Mouse (Mus musculus): ENCODE data around the gene Fam173b. TPM values are rescaled to one million over a fixed set of nuclear protein-coding genes. Genes with fewer than 3 reads are reported as not detected.

The Fam173b gene
- polyA plus RNA-seq, 1 experiment from 2014 or later: 9.7 TPM

DNA sequence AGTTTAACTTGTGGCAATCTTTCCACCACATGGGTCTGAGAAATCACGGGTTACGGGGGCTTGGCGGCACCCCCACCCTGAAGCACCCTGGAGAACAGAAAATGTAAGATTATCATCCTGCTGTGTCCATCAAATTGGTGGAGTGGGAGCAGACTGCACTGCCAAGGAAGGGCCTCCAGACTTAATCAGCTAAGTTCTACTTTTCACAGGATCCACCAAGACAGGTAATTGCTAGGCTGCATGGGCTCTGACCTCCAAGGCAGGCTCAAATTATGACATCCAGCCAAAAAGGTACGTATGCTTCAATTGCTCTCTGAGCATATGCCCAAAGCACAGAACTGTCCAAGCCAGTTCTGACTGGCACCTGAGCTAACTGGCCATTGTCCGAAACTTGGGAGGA is 11.5 kb upstream of the Fam173b start:
- H3K27me3 ChIP-seq: no peaks in the 10 kb centered on the region
- WGBS: 93% methylated on average over 5 of the region's 5 CpGs
- no peak overlapping the region for H3K27ac ChIP-seq (replicated peaks)
- H3K4me1 ChIP-seq (replicated peaks): no peaks in the 10 kb centered on the region
- peaks cover 59% of the 10 kb centered on the region for H3K36me3 ChIP-seq
- ATAC-seq (ENCODE audit: low FRiP score, low read depth): no peak
- no peak overlapping the region for H3K4me2 ChIP-seq
- no peak overlapping the region for H3K4me3 ChIP-seq
- no peak overlapping the region for H3K9ac ChIP-seq
- H3K9me3 ChIP-seq: no peaks in the 10 kb centered on the region

DNA sequence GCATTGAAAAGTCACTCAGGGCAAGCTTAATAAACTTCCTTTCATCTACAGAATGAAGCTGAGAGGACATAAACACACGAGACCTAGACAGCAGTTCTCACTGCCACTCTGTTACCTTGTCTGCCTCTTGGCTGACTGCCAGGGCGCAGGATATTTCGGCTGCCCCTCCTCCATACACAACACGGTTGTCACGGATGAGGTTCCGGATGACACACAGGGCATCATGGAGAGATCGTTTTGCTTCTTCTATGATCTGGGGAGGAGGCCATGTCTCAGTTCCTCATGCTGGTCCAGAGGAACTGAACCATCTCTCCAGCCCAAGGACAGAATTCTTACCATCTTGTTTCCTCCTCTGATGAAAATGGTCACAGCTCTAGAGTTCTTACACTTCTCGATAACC is 9.1 kb upstream of the Fam173b start:
- H3K27ac ChIP-seq (replicated peaks): no peak overlapping the region
- H3K4me1 ChIP-seq (replicated peaks): no peaks in the 10 kb centered on the region
- no peak overlapping the region for H3K4me2 ChIP-seq
- H3K36me3 ChIP-seq: peaks cover 78% of the 10 kb centered on the region
- H3K9ac ChIP-seq: no peak overlapping the region
- WGBS: 88% methylated on average over 8 of the region's 8 CpGs
- no peaks in the 10 kb centered on the region for H3K27me3 ChIP-seq
- H3K4me3 ChIP-seq: no peak overlapping the region
- no peak for ATAC-seq (ENCODE audit: low FRiP score, low read depth)
- no peaks in the 10 kb centered on the region for H3K9me3 ChIP-seq

DNA sequence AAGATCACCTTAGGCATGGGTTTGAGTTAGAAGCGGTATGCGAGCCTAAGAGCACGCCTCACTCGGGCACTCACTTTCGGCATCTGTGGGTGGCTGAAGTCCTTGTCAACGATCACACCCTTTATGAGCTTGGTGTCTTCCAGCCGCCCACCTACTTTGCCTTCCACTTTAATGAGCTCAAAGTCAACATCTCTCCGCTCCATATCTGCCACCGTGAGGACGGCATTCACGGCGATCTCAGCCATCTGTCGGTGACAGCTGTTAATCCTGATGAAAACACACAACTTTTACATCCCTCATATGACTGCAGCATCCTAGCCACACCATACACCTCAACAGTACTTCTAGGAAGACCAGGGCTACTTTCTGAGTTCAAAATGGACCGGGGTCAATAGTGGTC is 7.4 kb upstream of the Fam173b start:
- Histone ChIP-seq H3K9ac (no peak overlapping the region), H3K27ac (replicated peaks) (no peak overlapping the region), H3K4me2 (no peak overlapping the region), H3K4me1 (replicated peaks) (peaks cover 7% of the 10 kb centered on the region), H3K36me3 (peaks cover 82% of the 10 kb centered on the region), H3K9me3 (no peaks in the 10 kb centered on the region), H3K27me3 (no peaks in the 10 kb centered on the region), H3K4me3 (no peak overlapping the region)
- ATAC-seq (ENCODE audit: low FRiP score, low read depth): no peak
- 90% methylated on average over 14 of the region's 14 CpGs for WGBS

DNA sequence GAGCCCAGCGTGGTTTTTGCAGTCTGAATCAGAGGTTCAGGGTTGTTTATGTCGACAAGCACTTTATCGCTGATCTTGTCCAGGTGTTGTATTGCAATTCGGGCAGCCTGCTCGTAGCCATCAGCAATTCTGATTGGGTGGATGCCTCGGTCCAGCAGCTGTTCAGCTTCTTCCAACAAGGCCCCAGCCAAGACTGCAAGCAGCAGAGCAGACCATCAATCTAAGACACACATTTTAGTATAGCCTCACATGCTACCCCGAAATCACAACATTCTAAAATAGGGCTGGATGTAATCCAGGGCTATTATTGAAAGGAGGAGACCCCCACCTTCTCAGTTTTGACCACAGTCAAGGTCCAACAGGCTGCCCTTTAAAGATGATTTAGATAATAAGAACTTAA is 6.0 kb upstream of the Fam173b start:
- H3K27ac ChIP-seq (replicated peaks): no peak overlapping the region
- no peak for ATAC-seq (ENCODE audit: low FRiP score, low read depth)
- H3K27me3 ChIP-seq: no peaks in the 10 kb centered on the region
- H3K4me2 ChIP-seq: no peak overlapping the region
- no peaks in the 10 kb centered on the region for H3K9me3 ChIP-seq
- WGBS: 91% methylated on average over 7 of the region's 7 CpGs
- H3K36me3 ChIP-seq: peaks cover 68% of the 10 kb centered on the region
- peaks cover 21% of the 10 kb centered on the region for H3K4me1 ChIP-seq (replicated peaks)
- H3K9ac ChIP-seq: no peak overlapping the region
- H3K4me3 ChIP-seq: no peak overlapping the region

DNA sequence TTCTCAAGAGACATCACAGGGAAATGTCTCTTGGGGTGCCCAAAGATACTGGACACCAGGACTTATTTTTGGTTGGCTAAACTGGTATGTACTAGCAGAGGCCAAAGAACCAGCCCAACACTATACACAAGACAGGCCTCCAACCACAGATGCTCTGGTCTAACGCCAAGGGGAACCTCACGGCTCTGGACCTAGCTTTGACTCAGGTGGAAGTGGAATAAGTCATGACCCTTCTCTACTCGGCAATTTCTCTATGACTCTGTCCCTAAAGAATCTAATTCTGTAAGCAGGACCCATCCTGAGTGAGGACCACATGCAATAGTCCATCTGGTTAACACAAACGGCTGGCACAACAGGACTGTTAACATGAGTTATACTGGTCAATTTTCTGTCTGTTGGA is 1.8 kb upstream of the Fam173b start:
- H3K9ac ChIP-seq: no peak overlapping the region

DNA sequence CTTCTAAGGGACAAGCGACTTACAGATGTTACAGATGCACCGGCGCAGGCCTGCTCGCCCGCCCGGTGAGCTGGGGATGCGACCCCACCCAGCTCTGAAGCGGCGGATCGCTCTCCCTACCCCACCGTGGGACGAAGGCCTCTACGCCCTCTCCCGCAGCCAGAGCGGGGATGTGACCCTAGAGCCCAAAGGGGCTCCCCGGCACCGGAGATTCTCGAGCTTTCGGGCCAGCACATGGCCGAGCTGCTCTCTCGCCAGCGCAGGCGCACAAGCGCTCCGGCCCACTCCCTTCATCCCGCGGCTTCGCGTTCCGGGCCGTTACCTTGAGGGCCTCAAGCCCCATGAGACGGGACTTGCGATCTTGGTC is 390 bp upstream of the Fam173b start:
- WGBS: under 1% methylated on average over 33 of the region's 33 CpGs
- H3K27ac ChIP-seq (replicated peaks): peak overlapping the region; percentile 97
- H3K4me2 ChIP-seq: peak overlapping the region; percentile 98
- H3K4me1 ChIP-seq (replicated peaks): peaks cover 31% of the 10 kb centered on the region
- H3K27me3 ChIP-seq: no peaks in the 10 kb centered on the region
- H3K4me3 ChIP-seq: peak overlapping the region; percentile 94
- peaks cover 12% of the 10 kb centered on the region for H3K36me3 ChIP-seq
- H3K9me3 ChIP-seq: no peaks in the 10 kb centered on the region
- H3K9ac ChIP-seq: peak overlapping the region; percentile 92
- peak; percentile 81 for ATAC-seq (ENCODE audit: low FRiP score, low read depth)

More for the DNA sequence above, 1.8 kb upstream of the Fam173b start:
- H3K27ac ChIP-seq (replicated peaks): no peak overlapping the region
- no peaks in the 10 kb centered on the region for H3K27me3 ChIP-seq
- H3K36me3 ChIP-seq: peaks cover 26% of the 10 kb centered on the region
- H3K4me2 ChIP-seq: peak overlapping the region; percentile 98
- H3K4me3 ChIP-seq: peak overlapping the region; percentile 94
- no peaks in the 10 kb centered on the region for H3K9me3 ChIP-seq
- WGBS: 81% methylated on average over 4 of the region's 4 CpGs
- no peak for ATAC-seq (ENCODE audit: low FRiP score, low read depth)
- H3K4me1 ChIP-seq (replicated peaks): peaks cover 31% of the 10 kb centered on the region

DNA sequence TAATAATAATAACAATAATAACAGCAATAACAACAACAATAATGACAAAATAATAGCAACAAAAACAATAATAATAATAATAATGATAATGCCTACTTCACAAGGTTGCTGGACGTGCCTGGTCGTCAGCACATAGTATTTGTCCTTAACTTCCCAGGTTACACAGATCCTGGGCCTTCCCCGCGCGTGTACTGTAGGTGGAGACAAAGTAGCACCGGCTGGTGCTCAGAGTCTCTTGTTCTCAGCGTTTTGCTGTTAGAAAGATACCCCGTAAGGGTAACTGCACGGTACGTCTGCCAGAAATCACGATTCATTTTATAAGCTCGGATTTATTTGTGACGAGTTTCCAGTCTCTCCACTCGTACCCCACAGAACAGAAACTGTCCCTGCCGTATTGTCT is 774 bp downstream of the Fam173b start:
- H3K27me3 ChIP-seq: no peaks in the 10 kb centered on the region
- H3K9ac ChIP-seq: peak overlapping the region; percentile 92
- H3K4me1 ChIP-seq (replicated peaks): peaks cover 31% of the 10 kb centered on the region
- H3K27ac ChIP-seq (replicated peaks): peak overlapping the region; percentile 97
- peak overlapping the region; percentile 98 for H3K4me2 ChIP-seq
- peaks cover 5% of the 10 kb centered on the region for H3K36me3 ChIP-seq
- ATAC-seq (ENCODE audit: low FRiP score, low read depth): peak; percentile 73
- H3K4me3 ChIP-seq: peak overlapping the region; percentile 94
- WGBS: 4% methylated on average over 15 of the region's 15 CpGs
- no peaks in the 10 kb centered on the region for H3K9me3 ChIP-seq

DNA sequence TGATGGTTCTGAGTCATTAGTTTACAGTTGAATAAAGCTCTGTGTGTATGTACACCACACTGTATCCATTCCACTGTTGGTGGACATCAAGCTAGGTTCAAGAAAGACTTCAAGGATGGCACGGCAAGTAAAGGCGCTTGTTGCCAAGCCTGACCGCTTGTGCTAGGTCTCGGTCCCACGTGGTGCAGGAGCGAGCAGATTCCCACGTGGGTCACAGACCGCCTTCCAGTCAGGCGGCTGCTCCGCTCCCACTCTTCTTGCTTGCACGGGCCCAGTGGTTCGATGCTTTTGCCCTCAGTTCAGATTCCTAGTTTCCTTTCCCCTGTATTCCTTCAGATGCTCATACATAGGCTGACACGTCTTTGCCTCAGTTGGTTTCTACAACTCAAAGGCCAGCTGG is 1.5 kb downstream of the Fam173b start:
- H3K9ac ChIP-seq: no peak overlapping the region; the same call in 1 of the 2 replicates
- no peaks in the 10 kb centered on the region for H3K27me3 ChIP-seq
- peak overlapping the region; percentile 94; the same call in 1 of the 2 replicates for H3K4me3 ChIP-seq
- peaks cover 31% of the 10 kb centered on the region for H3K4me1 ChIP-seq (replicated peaks)
- H3K4me2 ChIP-seq: peak overlapping the region; percentile 98
- WGBS: 83% methylated on average over 13 of the region's 13 CpGs
- H3K36me3 ChIP-seq: no peaks in the 10 kb centered on the region
- peak overlapping the region; percentile 97; the same call in 1 of the 2 replicates for H3K27ac ChIP-seq (replicated peaks)
- H3K9me3 ChIP-seq: no peaks in the 10 kb centered on the region
- no peak for ATAC-seq (ENCODE audit: low FRiP score, low read depth)

DNA sequence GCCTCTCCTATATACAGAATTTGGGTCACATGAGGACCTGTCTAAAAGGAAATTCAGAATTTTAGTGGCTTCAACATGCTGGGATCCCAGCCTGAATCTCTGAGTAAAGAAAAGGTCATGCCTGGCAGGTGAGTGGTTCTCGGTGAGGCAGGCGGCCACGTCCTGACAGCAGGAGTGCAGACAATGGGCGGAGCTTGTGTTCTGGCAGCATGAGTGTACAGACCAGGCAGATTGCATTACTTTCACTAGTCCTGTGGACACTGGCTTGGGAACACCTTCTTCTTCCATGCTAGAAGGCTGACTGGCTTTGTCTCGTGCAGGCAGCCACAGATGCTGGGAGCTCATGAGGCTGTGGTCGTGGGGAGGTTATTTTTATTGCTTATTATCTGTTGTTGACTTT is 5.2 kb downstream of the Fam173b start:
- Histone ChIP-seq H3K36me3 (no peaks in the 10 kb centered on the region), H3K27me3 (no peaks in the 10 kb centered on the region), H3K27ac (replicated peaks) (no peak overlapping the region), H3K4me2 (no peak overlapping the region), H3K9ac (no peak overlapping the region), H3K4me1 (replicated peaks) (peaks cover 8% of the 10 kb centered on the region), H3K4me3 (no peak overlapping the region), H3K9me3 (no peaks in the 10 kb centered on the region)
- 73% methylated on average over 6 of the region's 6 CpGs for WGBS
- no peak for ATAC-seq (ENCODE audit: low FRiP score, low read depth)

DNA sequence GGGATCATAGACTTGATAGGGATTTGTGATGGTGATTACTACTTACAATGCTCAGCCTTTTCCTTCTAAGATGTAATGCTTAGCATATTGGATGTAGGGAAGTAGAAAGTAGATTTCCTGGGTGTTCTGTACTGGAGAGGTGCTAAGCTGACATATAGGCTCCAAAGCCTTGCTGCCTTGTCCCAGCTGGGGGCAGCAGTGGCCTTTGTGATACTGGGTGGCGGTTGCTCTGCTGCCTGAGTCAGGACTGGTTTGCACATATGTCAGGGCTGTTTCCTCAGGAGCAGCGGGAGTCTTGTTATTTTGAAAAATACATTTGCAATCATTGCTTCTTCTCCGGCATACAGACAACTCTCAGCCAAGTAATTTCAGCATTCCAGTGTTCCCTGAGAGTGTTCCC is 9.4 kb downstream of the Fam173b start:
- H3K4me3 ChIP-seq: no peak overlapping the region
- H3K9ac ChIP-seq: no peak overlapping the region
- no peaks in the 10 kb centered on the region for H3K27me3 ChIP-seq
- no peak overlapping the region for H3K27ac ChIP-seq (replicated peaks)
- H3K4me1 ChIP-seq (replicated peaks): no peaks in the 10 kb centered on the region
- 80% methylated on average over 3 of the region's 3 CpGs for WGBS
- H3K9me3 ChIP-seq: no peaks in the 10 kb centered on the region
- peak; percentile 75; the same call in 1 of the 2 replicates for ATAC-seq (ENCODE audit: low FRiP score, low read depth)
- no peak overlapping the region for H3K4me2 ChIP-seq
- H3K36me3 ChIP-seq: no peaks in the 10 kb centered on the region

DNA sequence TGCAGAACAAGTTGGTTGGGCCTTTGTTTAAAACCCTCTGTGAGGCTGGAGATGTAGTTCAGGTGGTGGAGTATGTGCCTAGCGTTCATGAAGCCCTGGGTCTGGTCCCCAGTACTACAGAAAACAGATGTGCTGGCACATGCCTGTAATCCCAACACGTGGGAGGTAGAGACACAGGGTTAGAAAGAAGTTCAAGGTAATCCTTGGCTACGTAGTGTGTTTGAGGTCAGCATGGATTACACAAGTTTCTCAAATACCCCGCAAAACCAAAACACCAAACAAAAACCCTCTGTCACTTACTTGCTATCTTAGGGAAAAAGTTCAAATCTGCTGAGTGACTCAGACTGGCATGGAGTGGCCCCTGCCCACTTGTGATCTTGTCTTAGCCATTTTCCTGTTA is 10.3 kb downstream of the Fam173b start:
- no peak overlapping the region for H3K9ac ChIP-seq
- H3K4me1 ChIP-seq (replicated peaks): no peaks in the 10 kb centered on the region
- ATAC-seq (ENCODE audit: low FRiP score, low read depth): no peak
- no peak overlapping the region for H3K4me3 ChIP-seq
- H3K27me3 ChIP-seq: no peaks in the 10 kb centered on the region
- WGBS: 94% methylated on average over 4 of the region's 4 CpGs
- H3K27ac ChIP-seq (replicated peaks): no peak overlapping the region
- no peaks in the 10 kb centered on the region for H3K36me3 ChIP-seq
- no peak overlapping the region for H3K4me2 ChIP-seq
- no peaks in the 10 kb centered on the region for H3K9me3 ChIP-seq

DNA sequence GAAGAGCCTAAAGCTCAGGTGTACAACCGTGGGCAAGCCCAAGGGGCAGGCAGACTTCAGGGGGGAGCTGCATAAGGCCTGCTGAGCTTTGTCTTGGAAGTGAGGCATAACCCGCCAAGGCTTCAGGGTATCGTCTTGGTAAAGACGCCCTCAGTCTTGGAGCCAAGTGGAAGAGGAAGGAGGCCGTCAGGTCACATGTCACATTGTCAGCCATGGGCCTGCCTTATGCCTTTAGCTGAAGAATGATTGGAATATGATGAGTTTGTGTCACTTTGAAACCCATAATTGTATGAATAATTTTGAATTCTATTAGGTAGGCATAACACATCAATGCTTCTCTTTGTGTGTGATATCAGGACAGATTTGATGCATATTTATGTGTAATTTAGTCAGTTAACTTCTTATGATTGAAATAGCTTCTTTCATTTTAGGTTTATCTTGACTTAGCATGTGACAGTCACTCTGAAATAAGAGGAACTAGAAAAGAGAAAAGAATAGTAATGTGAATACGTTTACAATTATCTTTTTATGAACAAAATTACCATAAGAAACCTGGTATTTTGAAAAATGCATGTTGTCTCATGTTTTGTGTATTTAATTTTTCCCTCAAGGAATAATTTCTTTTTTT is 12.3 kb downstream of the Fam173b start:
- H3K4me3 ChIP-seq: no peak overlapping the region
- no peaks in the 10 kb centered on the region for H3K27me3 ChIP-seq
- no peaks in the 10 kb centered on the region for H3K4me1 ChIP-seq (replicated peaks)
- H3K4me2 ChIP-seq: no peak overlapping the region
- no peaks in the 10 kb centered on the region for H3K9me3 ChIP-seq
- WGBS: 96% methylated on average over 6 of the region's 6 CpGs
- peaks cover 8% of the 10 kb centered on the region; the same call in 1 of the 2 replicates for H3K36me3 ChIP-seq
- no peak for ATAC-seq (ENCODE audit: low FRiP score, low read depth)
- H3K9ac ChIP-seq: no peak overlapping the region
- H3K27ac ChIP-seq (replicated peaks): no peak overlapping the region

DNA sequence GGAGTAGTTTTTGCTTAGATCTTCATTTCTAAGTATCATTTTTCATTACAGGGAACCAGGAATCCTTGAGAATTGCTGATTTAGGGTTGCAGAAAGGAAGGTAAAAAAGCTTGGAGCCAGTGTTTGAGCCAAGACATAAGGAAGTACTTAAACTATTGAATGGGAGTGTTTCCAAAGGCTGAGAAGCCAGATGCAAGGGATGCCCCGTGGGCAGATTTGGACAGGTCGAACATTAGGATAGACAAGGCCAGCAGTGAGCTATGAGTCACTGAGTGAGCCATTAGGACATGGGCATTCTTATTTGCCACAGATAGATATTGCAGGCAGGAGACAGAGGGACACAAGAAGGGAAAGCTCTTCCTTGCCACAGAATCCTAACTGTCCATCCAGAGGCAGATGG is 13.0 kb downstream of the Fam173b start:
- 92% methylated on average over 2 of the region's 2 CpGs for WGBS
- Histone ChIP-seq H3K4me1 (replicated peaks) (no peaks in the 10 kb centered on the region), H3K4me3 (no peak overlapping the region), H3K4me2 (no peak overlapping the region), H3K27ac (replicated peaks) (no peak overlapping the region), H3K9ac (no peak overlapping the region), H3K9me3 (no peaks in the 10 kb centered on the region), H3K27me3 (no peaks in the 10 kb centered on the region), H3K36me3 (peaks cover 12% of the 10 kb centered on the region; the same call in 1 of the 2 replicates)
- no peak for ATAC-seq (ENCODE audit: low FRiP score, low read depth)

All from hindbrain, embryonic 15.5 days (tissue).